Mouse (Mus musculus) bone marrow macrophage, adult 2 months (primary cell): ENCODE measurements around the gene Heg1.

Experiments
- CTCF ChIP-seq: IDR thresholded peaks from 2 replicates; pipeline ENCODE4 v1.5.1; 2012; ENCODE audit warnings: low read depth, mild to moderate bottlenecking, low read length, moderate library complexity
- POLR2A ChIP-seq: IDR thresholded peaks from 2 replicates; pipeline ENCODE4 v1.6.1; 2012; ENCODE audit warnings: mild to moderate bottlenecking, low read depth, low read length, borderline replicate concordance

- TF ChIP-seq CTCF (no peak), POLR2A (no peak)
Observed at GRCm38 (mm10) chr16:33680271-33680670, 3.9 kb upstream of the Heg1 start.
